Mouse (Mus musculus): ENCODE measurements around the gene Ssc5d. TPM values are rescaled to one million over a fixed set of nuclear protein-coding genes. Genes with fewer than 3 reads are reported as not detected.

Ssc5d gene
- total and polyA plus RNA-seq, 3 experiments = 1.7 to 6.4 (median 2.9) TPM

DNA sequence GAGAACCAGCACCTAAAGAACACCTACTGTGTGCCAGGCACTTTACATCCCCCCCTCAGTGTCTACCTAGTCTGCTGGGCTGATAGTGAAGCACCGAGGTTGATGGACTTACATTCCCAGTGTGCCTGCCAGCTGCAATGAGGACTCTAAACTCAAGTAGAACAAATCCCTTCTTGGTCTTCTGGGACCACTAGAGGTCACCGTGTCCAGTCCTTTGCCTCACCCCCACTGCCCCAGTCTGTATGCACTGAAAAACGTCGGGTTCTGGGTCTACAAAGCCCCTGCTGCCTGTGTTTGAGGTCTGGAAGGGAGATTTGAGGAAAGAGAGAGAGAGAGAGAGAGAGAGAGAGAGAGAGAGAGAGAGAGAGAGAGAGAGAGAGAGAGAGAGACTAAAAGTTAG, 1.1 kb upstream of the Ssc5d start:
- Histone ChIP-seq H3K79me2 (replicated peaks; ENCODE audit: control insufficient read depth, insufficient read depth, low read length) (no peaks in the 10 kb centered on the region), H3K27ac (peak overlapping the region; percentile 68), H3K9ac (ENCODE audit: low read depth, low read length) (peak overlapping the region; percentile 44; the same call in 1 of the 2 replicates), H3K4me3 (no peak overlapping the region), H3K4me1 (ENCODE audit: control insufficient read depth, insufficient read depth, low read length) (peaks cover 15% of the 10 kb centered on the region), H3K36me3 (ENCODE audit: control insufficient read depth, insufficient read depth, low read length) (no peaks in the 10 kb centered on the region), H3K27me3 (ENCODE audit: control insufficient read depth, insufficient read depth, low read length) (no peaks in the 10 kb centered on the region)
- intact Hi-C loops (cut with DNase I) = no loop called here
- DNase-seq = no peak
- TF ChIP-seq POLR2A (IDR thresholded peaks at IDR 0.05; ENCODE audit: insufficient read depth, low read depth, low read length) (0 out of 2 replicates have a peak, but pooled peaks have one; percentile 20), EP300 (IDR thresholded peaks at IDR 0.05; ENCODE audit: insufficient read depth, low read depth, low read length) (no peak)
- under 1% methylated on average over 4 of the region's 4 CpGs for WGBS

DNA sequence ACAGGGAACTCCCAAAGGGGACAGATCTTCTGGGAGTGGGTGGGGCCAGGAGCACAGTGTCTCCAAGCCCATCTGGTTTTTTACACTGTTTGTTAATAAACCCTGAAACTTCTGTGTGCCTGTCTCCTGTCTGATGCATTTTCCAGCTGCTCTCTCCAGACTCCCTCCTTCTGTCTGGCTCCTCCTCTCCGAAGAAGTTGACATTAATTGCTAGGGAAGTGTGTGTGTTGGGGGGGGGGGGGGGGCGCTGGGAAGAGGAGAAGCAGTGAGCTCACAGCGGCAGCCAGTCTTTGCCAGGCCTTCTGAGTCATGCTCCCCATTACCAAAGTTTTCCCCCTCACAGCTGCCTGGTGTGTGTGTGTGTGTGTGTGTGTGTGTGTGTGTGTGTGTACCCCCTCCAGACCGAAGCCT, 689 bp upstream of the Ssc5d start:
- intact Hi-C loops (cut with DNase I) = no loop called here
- H3K27me3 ChIP-seq (ENCODE audit: control insufficient read depth, insufficient read depth, low read length) = no peaks in the 10 kb centered on the region
- DNase-seq = peak; percentile 65 to 78

DNA sequence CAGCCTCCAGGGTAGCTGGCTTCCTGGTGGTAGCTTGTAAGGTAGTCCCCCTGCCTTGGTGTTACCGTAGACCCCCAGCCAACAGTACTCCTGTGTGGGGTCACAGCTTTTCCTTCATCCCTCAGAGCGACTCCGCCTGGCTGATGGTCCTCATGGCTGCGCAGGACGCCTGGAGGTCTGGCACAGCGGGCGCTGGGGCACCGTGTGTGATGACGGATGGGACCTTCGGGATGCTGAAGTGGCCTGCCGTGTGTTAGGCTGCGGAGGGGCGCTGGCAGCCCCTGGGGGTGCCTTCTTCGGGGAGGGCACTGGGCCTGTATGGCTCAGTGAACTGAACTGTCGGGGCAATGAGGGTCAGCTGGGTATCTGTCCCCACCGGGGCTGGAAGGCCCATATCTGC, 1.3 kb downstream of the Ssc5d start:
- Histone ChIP-seq H3K4me1 (ENCODE audit: control insufficient read depth, insufficient read depth, low read length) (peaks cover 15% of the 10 kb centered on the region), H3K4me3 (no peak overlapping the region), H3K27me3 (ENCODE audit: control insufficient read depth, insufficient read depth, low read length) (no peaks in the 10 kb centered on the region), H3K9ac (ENCODE audit: low read depth, low read length) (no peak overlapping the region), H3K36me3 (ENCODE audit: control insufficient read depth, insufficient read depth, low read length) (no peaks in the 10 kb centered on the region), H3K79me2 (replicated peaks; ENCODE audit: control insufficient read depth, insufficient read depth, low read length) (no peaks in the 10 kb centered on the region), H3K27ac (no peak overlapping the region; the same call in 1 of the 2 replicates)
- intact Hi-C loops (cut with DNase I) = no loop called here
- TF ChIP-seq CTCF (IDR thresholded peaks at IDR 0.05) (no peak), POLR2A (IDR thresholded peaks at IDR 0.05; ENCODE audit: insufficient read depth, low read depth, low read length) (no peak), EP300 (IDR thresholded peaks at IDR 0.05; ENCODE audit: insufficient read depth, low read depth, low read length) (no peak)
- WGBS = 80% methylated on average over 16 of the region's 16 CpGs
- no peak for DNase-seq

More for the DNA sequence above, 689 bp upstream of the Ssc5d start:
- no peaks in the 10 kb centered on the region for H3K79me2 ChIP-seq (replicated peaks; ENCODE audit: control insufficient read depth, insufficient read depth, low read length)
- no peaks in the 10 kb centered on the region for H3K36me3 ChIP-seq (ENCODE audit: control insufficient read depth, insufficient read depth, low read length)
- H3K4me1 ChIP-seq (ENCODE audit: control insufficient read depth, insufficient read depth, low read length) = peaks cover 15% of the 10 kb centered on the region
- H3K9ac ChIP-seq (ENCODE audit: low read depth, low read length) = no peak overlapping the region
- TF ChIP-seq EP300 (IDR thresholded peaks at IDR 0.05; ENCODE audit: insufficient read depth, low read depth, low read length) (peak; percentile 49; the same call in 1 of the 2 replicates), CTCF (IDR thresholded peaks at IDR 0.05) (no peak), POLR2A (IDR thresholded peaks at IDR 0.05; ENCODE audit: insufficient read depth, low read depth, low read length) (no peak)
- H3K4me3 ChIP-seq = no peak overlapping the region
- H3K27ac ChIP-seq = peak overlapping the region; percentile 68
- WGBS = 9% methylated on average over 4 of the region's 4 CpGs

DNA sequence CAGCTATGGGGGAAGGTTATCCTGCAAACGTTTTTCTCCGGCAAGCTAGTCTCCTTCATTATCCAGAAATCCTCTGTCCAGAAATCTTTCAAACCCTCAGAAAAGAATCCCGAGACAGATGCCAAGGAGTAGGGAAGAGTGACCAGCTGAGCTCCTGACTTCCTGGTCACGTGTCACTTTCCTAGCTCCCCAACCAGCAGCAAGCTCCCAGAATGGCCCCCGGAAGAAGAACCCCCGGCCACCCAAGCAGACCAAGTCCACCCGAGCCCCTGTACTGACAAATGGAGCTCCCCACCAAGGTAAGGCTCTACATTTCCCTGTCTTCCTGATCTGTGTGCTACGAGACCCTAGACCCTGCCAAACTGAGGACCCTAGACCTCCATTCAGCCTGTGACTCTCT, 2.1 kb downstream of the Ssc5d start:
- no peak overlapping the region for H3K9ac ChIP-seq (ENCODE audit: low read depth, low read length)

DNA sequence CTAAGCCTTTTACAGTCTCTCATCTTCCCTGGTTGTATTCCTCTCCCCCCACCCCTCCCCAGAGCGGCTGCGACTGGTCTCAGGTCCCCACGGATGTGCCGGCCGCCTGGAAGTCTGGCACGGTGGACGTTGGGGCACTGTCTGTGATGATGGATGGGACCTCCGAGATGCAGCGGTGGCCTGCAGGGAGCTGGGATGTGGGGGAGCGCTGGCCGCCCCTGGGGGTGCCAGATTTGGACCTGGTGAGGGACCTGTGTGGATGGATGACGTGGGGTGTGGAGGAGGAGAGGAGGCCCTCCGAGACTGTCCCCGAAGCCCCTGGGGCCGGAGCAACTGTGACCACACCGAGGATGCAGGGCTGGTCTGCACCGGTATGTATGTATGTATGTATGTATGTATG, 2.7 kb downstream of the Ssc5d start:
- 80% methylated on average over 17 of the region's 17 CpGs for WGBS
- TF ChIP-seq EP300 (IDR thresholded peaks at IDR 0.05; ENCODE audit: insufficient read depth, low read depth, low read length) (no peak), CTCF (IDR thresholded peaks at IDR 0.05) (no peak)
- H3K4me1 ChIP-seq (ENCODE audit: control insufficient read depth, insufficient read depth, low read length) = peaks cover 9% of the 10 kb centered on the region
- no peaks in the 10 kb centered on the region for H3K36me3 ChIP-seq (ENCODE audit: control insufficient read depth, insufficient read depth, low read length)
- no peak overlapping the region for H3K4me3 ChIP-seq
- DNase-seq = no peak
- intact Hi-C loops (cut with DNase I) = no loop called here
- H3K79me2 ChIP-seq (replicated peaks; ENCODE audit: control insufficient read depth, insufficient read depth, low read length) = no peaks in the 10 kb centered on the region
- no peak overlapping the region for H3K9ac ChIP-seq (ENCODE audit: low read depth, low read length)
- no peaks in the 10 kb centered on the region for H3K27me3 ChIP-seq (ENCODE audit: control insufficient read depth, insufficient read depth, low read length)
- no peak overlapping the region for H3K27ac ChIP-seq

More for the DNA sequence above, 2.1 kb downstream of the Ssc5d start:
- no peaks in the 10 kb centered on the region for H3K27me3 ChIP-seq (ENCODE audit: control insufficient read depth, insufficient read depth, low read length)
- intact Hi-C loops (cut with DNase I) = no loop called here
- TF ChIP-seq POLR2A (IDR thresholded peaks at IDR 0.05; ENCODE audit: insufficient read depth, low read depth, low read length) (no peak), EP300 (IDR thresholded peaks at IDR 0.05; ENCODE audit: insufficient read depth, low read depth, low read length) (no peak), CTCF (IDR thresholded peaks at IDR 0.05) (no peak)
- WGBS = 63% methylated on average over 8 of the region's 8 CpGs
- H3K4me1 ChIP-seq (ENCODE audit: control insufficient read depth, insufficient read depth, low read length) = peaks cover 13% of the 10 kb centered on the region
- no peaks in the 10 kb centered on the region for H3K79me2 ChIP-seq (replicated peaks; ENCODE audit: control insufficient read depth, insufficient read depth, low read length)
- no peaks in the 10 kb centered on the region for H3K36me3 ChIP-seq (ENCODE audit: control insufficient read depth, insufficient read depth, low read length)
- H3K4me3 ChIP-seq = no peak overlapping the region
- no peak overlapping the region; the same call in 1 of the 2 replicates for H3K27ac ChIP-seq
- no peak for DNase-seq

DNA sequence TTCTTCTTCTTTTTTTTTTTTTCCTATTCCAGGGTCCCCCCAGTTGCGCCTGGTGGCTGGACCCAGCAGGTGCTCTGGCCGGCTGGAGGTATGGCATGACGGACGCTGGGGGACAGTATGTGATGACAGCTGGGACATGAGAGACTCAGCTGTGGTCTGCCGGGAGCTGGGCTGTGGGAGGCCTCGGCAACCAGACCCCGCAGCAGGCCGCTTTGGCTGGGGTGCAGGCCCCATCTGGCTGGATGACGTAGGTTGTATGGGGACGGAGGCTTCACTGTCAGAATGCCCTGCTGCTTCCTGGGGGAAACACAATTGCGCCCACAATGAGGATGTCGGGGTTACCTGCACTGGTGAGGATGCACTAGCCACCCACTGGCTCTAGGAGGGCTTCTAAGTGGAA, 7.5 kb downstream of the Ssc5d start:
- intact Hi-C loops (cut with DNase I) = loop anchor here (10.0 kb wide), 1 partner anchor 308 kb away; no protein-coding TSS in a partner anchor
- 65% methylated on average over 12 of the region's 12 CpGs for WGBS
- no peak for TF ChIP-seq POLR2A (IDR thresholded peaks at IDR 0.05; ENCODE audit: insufficient read depth, low read depth, low read length)
- TF ChIP-seq EP300 (IDR thresholded peaks at IDR 0.05; ENCODE audit: insufficient read depth, low read depth, low read length) = no peak
- no peak for TF ChIP-seq CTCF (IDR thresholded peaks at IDR 0.05)

More for the DNA sequence above, 7.5 kb downstream of the Ssc5d start:
- DNase-seq = no peak
- Histone ChIP-seq H3K27ac (no peak overlapping the region), H3K27me3 (ENCODE audit: control insufficient read depth, insufficient read depth, low read length) (no peaks in the 10 kb centered on the region), H3K4me1 (ENCODE audit: control insufficient read depth, insufficient read depth, low read length) (no peaks in the 10 kb centered on the region), H3K36me3 (ENCODE audit: control insufficient read depth, insufficient read depth, low read length) (no peaks in the 10 kb centered on the region), H3K9ac (ENCODE audit: low read depth, low read length) (no peak overlapping the region), H3K4me3 (no peak overlapping the region), H3K79me2 (replicated peaks; ENCODE audit: control insufficient read depth, insufficient read depth, low read length) (no peaks in the 10 kb centered on the region)

All from heart, adult 2 months (tissue).